Comparison of ENCODE assay signal across 8 mouse cellular contexts in genomic region chr16:18392469-18393426, GRCm38 (mm10). TPM values are rescaled to one million over a fixed set of nuclear protein-coding genes. Genes with fewer than 3 reads are reported as not detected.
A peak's percentile ranks its signal among the peaks of the same experiment; 100 is the strongest.
DNase-seq lines count a peak whose midpoint lies in the region; ATAC-seq and TF ChIP-seq lines count a peak whose summit lies in the region.

No protein-coding gene starts in this region.

- TF ChIP-seq CTCF in forebrain, postnatal 0 days (IDR thresholded peaks at IDR 0.05; ENCODE audit: low read depth) = peak; percentile 72

- 1% methylated on average over 59 of the region's 63 CpGs for WGBS in forebrain, postnatal 0 days
- WGBS in hindbrain, embryonic 11.5 days = under 1% methylated on average over 51 of the region's 63 CpGs

- H3K27me3 ChIP-seq in forebrain, postnatal 0 days (ENCODE audit: insufficient read depth, low read length) = no peaks in the 10 kb centered on the region
- no peaks in the 10 kb centered on the region for H3K27me3 ChIP-seq in hindbrain, embryonic 11.5 days (ENCODE audit: control insufficient read depth, insufficient read depth, low read length)

- H3K4me1 ChIP-seq in forebrain, postnatal 0 days (ENCODE audit: insufficient read depth) = peaks cover 18% of the 10 kb centered on the region; the same call in 1 of the 2 replicates
- peaks cover 28% of the 10 kb centered on the region for H3K4me1 ChIP-seq in hindbrain, embryonic 11.5 days (replicated peaks; ENCODE audit: control insufficient read depth, insufficient read depth, low read length)

- H3K27ac ChIP-seq in forebrain, postnatal 0 days (ENCODE audit: low read depth, low read length) = peak overlapping the region; percentile 70; the same call in 1 of the 2 replicates
- peak overlapping the region; percentile 94 for H3K27ac ChIP-seq in hindbrain, embryonic 11.5 days (ENCODE audit: low read depth, low read length)

- ATAC-seq in forebrain, postnatal 0 days = peak; percentile 90
- ATAC-seq in hindbrain, embryonic 11.5 days (ENCODE audit: low FRiP score) = peak; percentile 72

- H3K9me3 ChIP-seq in forebrain, postnatal 0 days (ENCODE audit: low read length) = no peaks in the 10 kb centered on the region
- no peaks in the 10 kb centered on the region for H3K9me3 ChIP-seq in hindbrain, embryonic 11.5 days (ENCODE audit: control insufficient read depth, low read length)

- H3K9ac ChIP-seq in forebrain, postnatal 0 days = peak overlapping the region; percentile 72
- peak overlapping the region; percentile 96 for H3K9ac ChIP-seq in hindbrain, embryonic 11.5 days (ENCODE audit: low read depth, low read length)

- DNase-seq in MN1 (ENCODE audit: low spot score) = peak; percentile 88
- DNase-seq in cerebellum, adult 8-10 months = peak; percentile 71
- DNase-seq in forebrain, postnatal 0 days = peak; percentile 83
- peak; percentile 90 for DNase-seq in hindbrain, embryonic 11.5 days (ENCODE audit: low spot score)
- DNase-seq in layer of hippocampus, postnatal 10 days (ENCODE audit: low spot score in 2 of 2) = peak; percentile 69 to 80
- DNase-seq in lung, postnatal 36 days = peak; percentile 93
- DNase-seq in retina, embryonic 14.5 days (ENCODE audit: low spot score) = peak; percentile 88
- DNase-seq in urinary bladder, adult 18-20 months (ENCODE audit: low spot score in 2 of 2) = peak; percentile 81 to 86

- H3K4me3 ChIP-seq in forebrain, postnatal 0 days (ENCODE audit: low read depth, low read length) = peak overlapping the region; percentile 61
- H3K4me3 ChIP-seq in hindbrain, embryonic 11.5 days (ENCODE audit: low read depth, low read length) = peak overlapping the region; percentile 86

- H3K4me2 ChIP-seq in forebrain, postnatal 0 days (ENCODE audit: low read depth) = peak overlapping the region; percentile 95
- H3K4me2 ChIP-seq in hindbrain, embryonic 11.5 days (replicated peaks; ENCODE audit: low read depth, low read length) = peak overlapping the region; percentile 87

- peaks cover 10% of the 10 kb centered on the region for H3K36me3 ChIP-seq in forebrain, postnatal 0 days (ENCODE audit: insufficient read depth)
- peaks cover 7% of the 10 kb centered on the region; the same call in 1 of the 2 replicates for H3K36me3 ChIP-seq in hindbrain, embryonic 11.5 days (ENCODE audit: control insufficient read depth, insufficient read depth, low read length)

RNA-seq across cellular contexts. Expression of gene Txnrd2, which starts 33.4 kb away (rescaled TPM):
- total RNA-seq in forebrain, postnatal 0 days (2014; rRNA removed) = 9.7 and 11.5 TPM in 2 replicates
- polyA plus RNA-seq in forebrain, postnatal 0 days (2015; fragmentation: Nextera tagmentation; extraction: Ambion mirVana) = 28.0 and 34.4 TPM in 2 replicates
- 22.2 and 23.8 TPM in 2 replicates for polyA plus RNA-seq in hindbrain, embryonic 11.5 days (2014; fragmentation: Nextera tagmentation; extraction: Ambion mirVana)
- total RNA-seq in layer of hippocampus, postnatal 10 days (2021) = 10 to 100 TPM; 22.1 to 28.4 TPM

RNA-seq across cellular contexts. Expression of gene Comt, which starts 33.9 kb away (rescaled TPM):
- total RNA-seq in forebrain, postnatal 0 days (2014; rRNA removed) = 65.6 and 68.4 TPM in 2 replicates
- 79.9 and 105 TPM in 2 replicates for polyA plus RNA-seq in forebrain, postnatal 0 days (2015; fragmentation: Nextera tagmentation; extraction: Ambion mirVana)
- polyA plus RNA-seq in hindbrain, embryonic 11.5 days (2014; fragmentation: Nextera tagmentation; extraction: Ambion mirVana) = 49.6 and 53.9 TPM in 2 replicates
- total RNA-seq in layer of hippocampus, postnatal 10 days (2021) = 10 to 100 TPM; 55.3 to 59.8 TPM

RNA-seq across cellular contexts. Expression of gene Arvcf, which starts 44.8 kb away (rescaled TPM):
- 103 and 120 TPM in 2 replicates for total RNA-seq in forebrain, postnatal 0 days (2014; rRNA removed)
- polyA plus RNA-seq in forebrain, postnatal 0 days (2015; fragmentation: Nextera tagmentation; extraction: Ambion mirVana) = 31.2 and 42.8 TPM in 2 replicates
- polyA plus RNA-seq in hindbrain, embryonic 11.5 days (2014; fragmentation: Nextera tagmentation; extraction: Ambion mirVana) = 59.2 and 62.0 TPM in 2 replicates
- total RNA-seq in layer of hippocampus, postnatal 10 days (2021) = 10 to 100 TPM; 46.2 to 53.9 TPM

RNA-seq across cellular contexts. Expression of gene Tango2, which starts 44.8 kb away (rescaled TPM):
- total RNA-seq in forebrain, postnatal 0 days (2014; rRNA removed) = 25.5 and 43.0 TPM in 2 replicates
- 69.9 and 75.9 TPM in 2 replicates for polyA plus RNA-seq in forebrain, postnatal 0 days (2015; fragmentation: Nextera tagmentation; extraction: Ambion mirVana)
- polyA plus RNA-seq in hindbrain, embryonic 11.5 days (2014; fragmentation: Nextera tagmentation; extraction: Ambion mirVana) = 51.3 and 54.0 TPM in 2 replicates
- total RNA-seq in layer of hippocampus, postnatal 10 days (2021) = 100 to 1,000 TPM; 100 to 102 TPM

Comparison
In these comparisons a context has a peak if more than half of its experiments do, and no peak if none do; other contexts are left out.
1. Peak in every context shown above with its lines: DNase-seq, ATAC-seq, H3K4me3 ChIP-seq and H3K27ac ChIP-seq.